Comparison of ENCODE assay signal across 27 mouse cellular contexts in genomic region chr3:146158039-146158438, GRCm38 (mm10). TPM values are rescaled to one million over a fixed set of nuclear protein-coding genes. Genes with fewer than 3 reads are reported as not detected.
DNase-seq lines count a peak whose midpoint lies in the region; ATAC-seq lines count a peak whose summit lies in the region.
"Had no signal": no experiment of that assay in that cellular context is flagged by ENCODE, and none has a peak within 500 bp of the region (broad histone marks: within the 10 kb centered on the region; RNA-seq: fewer than 3 reads in every experiment).

No protein-coding gene starts in this region.

- H3K4me3 ChIP-seq in macrophage (ENCODE audit: inconsistent target) = no peak overlapping the region
- H3K4me3 ChIP-seq: embryonic facial prominence, embryonic 15.5 days; erythroblast, embryonic 14.5 days; forebrain, embryonic 10.5 days; gastrocnemius, adult 2 months; heart, adult 2 months; heart, embryonic 12.5 days; hindbrain, embryonic 10.5 days; hindbrain, embryonic 15.5 days had no signal

- H3K27ac ChIP-seq in macrophage = peak overlapping the region; percentile 94
- H3K27ac ChIP-seq: embryonic facial prominence, embryonic 15.5 days; forebrain, embryonic 10.5 days; gastrocnemius, adult 2 months; heart, adult 2 months; hindbrain, embryonic 10.5 days; hindbrain, embryonic 15.5 days had no signal

- 12% methylated on average over 4 of the region's 4 CpGs for WGBS in macrophage (ENCODE audit: missing documents)

- peaks cover 93% of the 10 kb centered on the region for H3K79me2 ChIP-seq in macrophage (ENCODE audit: inconsistent target)

- DNase-seq in CD4-positive helper T cell, adult 2 months (ENCODE audit: low read depth, low spot score) = peak; percentile 67
- DNase-seq in T-cell, adult 2 months (ENCODE audit: low spot score) = peak; percentile 25
- DNase-seq in lung, postnatal 25 days (ENCODE audit: low spot score) = no peak
- DNase-seq in thymus, postnatal 4 days = no peak
- no peak for DNase-seq in cerebellum, postnatal 14 days
- no peak for DNase-seq in ovary, postnatal 14 days (ENCODE audit: low spot score)
- DNase-seq: adrenal gland, adult 2 months; adrenal gland, postnatal 36 days; cerebellum, adult 11 months; cerebellum, adult 8-10 months; cerebellum, postnatal 36 days; gastrocnemius, adult 2 months; gastrocnemius, postnatal 25 days; heart, adult 2 months; kidney, adult 11 months had no signal

- ATAC-seq in common myeloid progenitor, adult 5-6 weeks (replicated peaks; ENCODE audit: low read depth, poor library complexity, severe bottlenecking) = 0 out of 2 replicates have a peak, but pooled peaks have one; percentile 12
- ATAC-seq: forebrain, embryonic 14.5 days had no signal

- peaks cover 16% of the 10 kb centered on the region for H3K36me3 ChIP-seq in macrophage (ENCODE audit: inconsistent target)
- H3K36me3 ChIP-seq: embryonic facial prominence, embryonic 15.5 days; forebrain, embryonic 10.5 days; heart, embryonic 12.5 days; hindbrain, embryonic 10.5 days; hindbrain, embryonic 15.5 days had no signal

RNA-seq across cellular contexts. Expression of gene Mcoln2, which starts 8.4 kb away (rescaled TPM):
- total RNA-seq in common myeloid progenitor, adult 5-6 weeks (2017) = 8.2 and 11.1 TPM in 2 replicates
- 1,000 to 10,000 TPM in 5 of 26 experiments, 100 to 1,000 TPM in 21; 274 to 1,392 (median 527) TPM for total RNA-seq in macrophage (2018; cell fraction: chromatin; rRNA removed)
- 100 to 1,000 TPM in 14 of 26 experiments, 10 to 100 TPM in 12; 64.0 to 184 (median 105) TPM for total RNA-seq in macrophage (2018; cell fraction: cytosol; rRNA removed)
- total RNA-seq in macrophage (2018; cell fraction: nucleus; rRNA removed) = 1,000 to 10,000 TPM in 2 of 26 experiments, 100 to 1,000 TPM in 24; 189 to 1,164 (median 456) TPM
- polyA plus RNA-seq in macrophage (2018) = 49.3 to 81.1 TPM (median 53.6 TPM) in 3 replicates
- total RNA-seq: adrenal gland, adult 2 months; adrenal gland, postnatal 36 days had no signal
- polyA plus RNA-seq: adrenal gland, adult 2 months; erythroblast, embryonic 14.5 days had no signal

RNA-seq across cellular contexts. Expression of gene Mcoln3, which starts 40.8 kb away (rescaled TPM):
- total RNA-seq in common myeloid progenitor, adult 5-6 weeks (2017) = 0.18 and 3.4 TPM in 2 replicates
- 10 to 100 TPM; 12.0 to 95.0 (median 30.7) TPM for total RNA-seq in macrophage (2018; cell fraction: chromatin; rRNA removed)
- total RNA-seq in macrophage (2018; cell fraction: cytosol; rRNA removed) = 100 to 1,000 TPM in 2 of 26 experiments, 10 to 100 TPM in 24; 10.4 to 108 (median 39.3) TPM
- total RNA-seq in macrophage (2018; cell fraction: nucleus; rRNA removed) = 100 to 1,000 TPM in 3 of 26 experiments, 10 to 100 TPM in 23; 12.2 to 121 (median 39.6) TPM
- polyA plus RNA-seq in macrophage (2018) = 38.3 to 114 TPM (median 88.0 TPM) in 3 replicates
- total RNA-seq: adrenal gland, adult 2 months; adrenal gland, postnatal 36 days; gastrocnemius, adult 2 months; gastrocnemius, postnatal 25 days; heart, adult 2 months; heart, postnatal 25 days had no signal
- polyA plus RNA-seq: adrenal gland, adult 2 months; C2C12; erythroblast, embryonic 14.5 days; heart, adult 2 months had no signal

RNA-seq across cellular contexts. Expression of gene Wdr63, which starts 50.1 kb away (rescaled TPM):
- total RNA-seq in common myeloid progenitor, adult 5-6 weeks (2017) = not detected in 2 replicates
- 1 to 10 TPM in 9 of 26 experiments, under 1 TPM in 16, not detected in 1; 0.22 to 2.2 (median 0.74) TPM for total RNA-seq in macrophage (2018; cell fraction: chromatin; rRNA removed)
- total RNA-seq in macrophage (2018; cell fraction: cytosol; rRNA removed) = under 1 TPM; 0.06 to 0.58 (median 0.14) TPM
- 1 to 10 TPM in 2 of 26 experiments, under 1 TPM in 23, not detected in 1; 0.17 to 1.9 (median 0.45) TPM for total RNA-seq in macrophage (2018; cell fraction: nucleus; rRNA removed)
- polyA plus RNA-seq in macrophage (2018) = 0.07 to 0.27 TPM (median 0.10 TPM) in 3 replicates
- total RNA-seq: adrenal gland, adult 2 months; gastrocnemius, adult 2 months; gastrocnemius, postnatal 25 days; heart, adult 2 months; heart, postnatal 25 days had no signal
- polyA plus RNA-seq: adrenal gland, adult 2 months; erythroblast, embryonic 14.5 days; forebrain, embryonic 10.5 days; heart, embryonic 12.5 days; intestine, embryonic 14.5 days had no signal

Comparison
In these comparisons a context has a peak if more than half of its experiments do, and no peak if none do; other contexts are left out.
1. DNase-seq: peak in CD4-positive helper T cell, adult 2 months (single experiment) and T-cell, adult 2 months (single experiment); none in lung, postnatal 25 days (single experiment), thymus, postnatal 4 days (single experiment), cerebellum, postnatal 14 days (0 of 2) and ovary, postnatal 14 days (single experiment).